Mouse (Mus musculus) ES-CJ7 (cell line): Measurements from ENCODE around the gene Gnb2.

Source experiments
- DNase-seq: peaks from one replicate; pipeline ENCODE4 v3.0.0; 2011; ENCODE audit warnings: low read depth, low spot score

Gene Gnb2

DNA sequence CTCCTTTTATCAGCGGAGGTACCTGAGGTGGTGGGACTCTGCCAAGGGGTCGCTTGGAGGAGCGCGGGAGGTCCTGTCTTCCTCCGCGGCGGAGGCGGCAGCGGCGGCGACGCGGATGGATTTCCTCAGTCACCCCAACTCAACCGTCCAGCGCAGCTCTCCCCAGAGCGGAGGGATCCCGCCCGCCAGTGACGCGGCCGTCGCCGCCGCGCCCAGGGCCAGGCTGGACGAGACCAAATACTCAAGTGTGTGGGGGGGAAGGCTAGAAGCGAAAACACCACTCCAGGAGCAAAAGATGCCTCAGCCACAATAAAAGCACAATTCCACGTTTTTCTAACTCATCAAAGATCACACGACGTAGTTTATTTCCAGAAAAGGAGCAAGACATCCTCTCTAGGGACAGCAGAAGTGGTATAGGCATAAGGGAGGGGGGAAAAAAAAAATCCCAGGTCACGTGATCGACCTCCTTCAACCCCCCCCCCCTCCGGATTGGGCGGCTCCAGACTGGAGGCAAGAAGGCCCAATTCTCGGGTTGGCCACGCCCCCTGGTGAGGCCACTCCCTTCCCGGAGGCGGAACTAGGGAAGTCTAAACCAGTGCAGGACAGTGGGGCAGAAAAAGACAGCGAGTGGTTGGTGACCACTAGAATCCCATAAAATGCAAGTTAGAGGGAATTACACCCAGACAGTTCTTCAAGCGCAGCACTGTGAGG is at the start of gene Gnb2, which contains the start of gene Epo:
Gene Gnb2, minus strand, starts transcription at position 394 of the 711 bp plus-strand sequence.
Gene Epo, minus strand, starts transcription at position 126 of the 711 bp plus-strand sequence.
- DNase-seq = peak; percentile 98

DNA sequence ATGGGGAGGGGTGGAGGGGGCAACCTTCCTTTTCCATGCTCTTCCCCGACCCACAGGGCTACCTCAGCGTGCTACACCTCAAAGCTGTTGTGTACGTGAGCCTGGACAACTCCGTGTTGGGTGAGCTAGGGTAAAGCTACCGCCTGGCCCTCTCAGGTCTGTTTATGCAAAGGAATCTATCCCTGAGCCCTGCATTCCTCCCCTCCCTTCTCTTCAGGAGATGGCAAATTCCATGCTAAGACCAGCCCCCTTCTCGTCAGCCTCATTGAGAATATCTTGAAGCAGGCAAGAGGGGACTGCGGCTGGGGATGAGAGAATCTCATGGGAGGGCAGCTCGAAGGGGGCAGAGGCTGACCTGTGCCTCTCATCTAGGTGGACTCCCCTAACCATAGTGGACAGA is 49.4 kb upstream of the Gnb2 start:
- DNase-seq = no peak

DNA sequence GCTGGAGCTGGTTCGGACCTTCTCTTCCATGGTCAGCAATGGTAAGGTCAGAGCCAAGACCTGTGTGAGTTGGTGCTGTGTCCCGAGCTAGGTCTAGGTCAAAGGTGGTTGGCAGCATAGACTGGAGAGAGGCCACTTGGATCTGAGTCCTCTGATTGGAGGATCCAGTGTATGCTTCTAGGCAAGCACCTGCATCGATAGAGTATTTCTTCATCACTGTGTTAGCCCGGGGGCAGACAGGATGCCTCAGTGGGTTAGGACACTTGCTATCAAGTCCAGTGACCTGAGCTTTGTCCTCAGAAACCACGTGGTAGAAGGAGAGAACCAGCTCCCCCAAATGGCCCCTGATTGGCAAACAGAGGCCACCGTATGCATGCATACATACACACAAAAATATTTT is 46.9 kb upstream of the Gnb2 start:
- no peak for DNase-seq

DNA sequence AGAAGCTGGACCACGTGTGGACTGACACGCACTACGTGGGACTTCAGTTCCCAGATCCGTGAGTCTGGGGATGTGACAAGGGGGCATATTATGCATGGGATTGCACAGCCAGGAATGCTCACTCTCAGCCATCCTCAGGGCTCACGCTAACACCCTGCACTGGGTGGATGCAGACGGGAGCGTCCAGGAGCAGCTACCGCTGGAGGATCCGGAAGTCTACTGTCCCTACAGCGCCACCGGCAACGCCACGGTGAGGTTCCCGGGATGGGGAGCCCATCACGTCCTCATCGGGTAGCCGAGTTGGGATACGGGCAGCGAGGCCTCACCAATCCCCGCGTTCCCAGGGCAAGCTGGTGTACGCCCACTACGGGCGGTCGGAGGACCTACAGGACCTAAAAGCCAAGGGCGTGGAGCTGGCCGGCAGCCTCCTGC is 41.2 kb upstream of the Gnb2 start:
- DNase-seq = no peak

DNA sequence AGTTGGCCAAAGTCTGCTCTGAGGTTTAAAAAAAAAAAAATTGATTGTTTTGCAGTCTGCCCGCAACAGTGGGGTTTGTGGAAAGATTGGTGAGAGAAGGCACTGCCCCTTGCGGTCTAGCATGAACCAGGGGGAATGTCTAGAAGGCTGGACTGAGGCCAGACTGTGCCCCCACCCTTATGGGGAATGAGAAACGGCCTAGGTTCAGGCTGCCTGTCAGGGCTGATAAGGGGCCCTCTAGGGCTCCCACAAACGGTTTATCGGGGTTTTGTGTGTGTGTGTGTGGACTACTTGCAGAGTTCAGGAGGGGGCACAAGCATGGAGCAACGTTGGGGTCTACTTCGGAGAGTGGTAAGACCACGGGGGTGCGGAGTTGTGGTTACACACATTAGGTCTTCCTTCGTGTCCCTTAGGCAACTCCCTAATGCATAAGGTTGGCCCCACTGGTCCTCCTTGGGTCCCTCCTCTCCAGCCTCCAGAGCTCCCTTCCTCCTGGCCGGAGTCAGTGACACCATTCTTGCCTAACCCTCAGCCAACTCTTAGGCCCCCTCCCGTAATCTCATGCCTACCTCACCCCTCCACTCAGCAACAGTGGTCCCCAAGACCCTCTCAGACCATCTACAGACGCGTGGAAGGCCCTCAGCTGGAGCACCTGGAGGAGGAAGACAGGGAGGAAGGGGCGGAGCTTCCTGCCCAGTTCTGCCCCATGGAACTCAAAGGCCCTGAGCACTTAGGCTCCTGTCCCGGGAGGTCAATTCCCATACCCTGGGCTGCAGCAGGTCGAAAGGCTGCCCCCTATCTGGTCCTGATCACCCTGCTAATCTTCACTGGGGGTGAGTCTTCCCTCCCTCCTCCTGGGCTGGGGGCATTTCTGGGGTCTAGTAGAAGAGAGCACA is 37.6 kb upstream of the Gnb2 start:
- no peak for DNase-seq

- no peak for DNase-seq
These were observed 36.9 kb upstream of the Gnb2 start for GRCm38 (mm10) chr5:137570181-137570580.

DNA sequence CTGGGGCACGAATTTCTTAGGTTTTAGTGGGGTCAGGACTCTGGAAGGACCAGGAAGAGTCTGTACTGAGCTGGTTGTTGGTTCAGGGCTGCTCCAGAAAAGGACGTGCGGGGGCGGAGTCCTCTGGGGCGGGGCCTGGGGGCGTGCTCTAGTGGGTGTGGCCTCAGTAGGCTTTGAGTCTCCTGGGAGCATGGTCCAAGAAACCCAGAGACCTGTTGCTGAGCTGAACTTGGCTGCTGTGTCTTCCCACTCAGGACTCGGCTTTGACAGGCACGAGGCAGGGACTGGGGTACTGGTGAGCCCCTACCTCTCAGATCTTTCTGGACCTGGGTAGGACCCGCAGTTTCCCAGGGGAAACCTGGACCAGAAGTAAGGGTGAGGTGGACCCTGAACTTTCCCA is 36.4 kb upstream of the Gnb2 start, which contains the start of gene Tfr2:
Gene Tfr2, plus strand, starts transcription at position 176 of the 400 bp plus-strand sequence.
- DNase-seq = peak; percentile 79

DNA sequence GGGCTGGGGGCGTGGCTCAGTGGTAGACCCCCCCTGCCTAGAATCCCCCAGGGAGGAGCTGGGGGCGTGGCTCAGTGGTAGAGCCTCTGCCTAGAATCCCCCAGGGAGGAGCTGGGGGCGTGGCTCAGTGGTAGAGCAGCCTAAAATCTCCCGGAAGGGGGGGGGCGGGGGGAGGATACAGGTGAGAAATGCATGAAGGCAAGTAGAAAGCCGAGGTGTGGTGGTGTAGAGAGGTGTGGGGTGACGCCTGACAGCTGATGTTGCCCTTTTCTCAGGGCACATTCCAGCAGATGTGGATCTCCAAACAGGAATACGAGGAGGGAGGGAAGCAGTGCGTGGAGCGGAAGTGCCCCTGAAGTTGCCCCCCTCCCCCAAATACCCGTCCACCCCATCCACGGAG is 35.7 kb upstream of the Gnb2 start:
- no peak for DNase-seq

GRCm38 (mm10) chr5:137568223-137568798 is 35.0 kb upstream of the Gnb2 start:
- peak; percentile 64 for DNase-seq

DNA sequence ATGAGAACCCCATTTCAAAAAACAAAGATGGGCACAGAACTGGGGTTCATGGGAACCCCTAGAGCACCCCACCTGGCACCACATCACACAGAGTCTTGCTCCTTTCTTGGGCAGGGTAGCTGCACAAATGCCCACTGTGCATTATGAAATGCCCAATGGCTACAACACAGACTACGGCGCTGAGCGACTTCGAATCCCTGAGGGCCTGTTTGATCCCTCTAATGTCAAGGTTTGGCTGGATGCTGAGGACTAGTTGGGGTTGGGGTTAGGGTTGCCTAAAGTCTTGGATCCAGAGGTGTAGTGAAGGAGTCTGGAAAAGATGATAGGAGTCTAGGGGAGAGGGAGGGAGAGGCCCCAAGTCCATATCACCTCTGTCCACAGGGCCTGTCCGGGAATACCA is 33.1 kb upstream of the Gnb2 start:
- DNase-seq = no peak

DNA sequence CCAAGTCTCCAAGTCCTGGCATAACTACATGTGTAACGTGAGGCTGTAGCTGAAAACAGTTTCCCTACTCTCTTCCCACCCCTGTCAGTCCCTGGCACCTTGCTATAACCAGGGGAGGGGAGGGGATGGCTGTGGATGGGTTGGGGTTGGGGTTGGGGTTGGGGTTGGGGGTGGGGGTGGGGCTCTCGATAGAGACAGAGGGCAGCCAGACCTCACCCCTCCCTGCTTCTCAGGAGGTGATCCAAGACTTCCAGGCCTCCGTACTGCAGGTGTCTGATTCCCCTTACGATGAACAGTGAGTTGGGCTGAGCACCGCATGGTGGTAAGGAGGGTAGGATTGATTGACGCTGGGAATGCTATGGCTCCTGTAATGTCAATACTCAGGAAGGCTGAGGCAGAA is 32.4 kb upstream of the Gnb2 start:
- no peak for DNase-seq

DNA sequence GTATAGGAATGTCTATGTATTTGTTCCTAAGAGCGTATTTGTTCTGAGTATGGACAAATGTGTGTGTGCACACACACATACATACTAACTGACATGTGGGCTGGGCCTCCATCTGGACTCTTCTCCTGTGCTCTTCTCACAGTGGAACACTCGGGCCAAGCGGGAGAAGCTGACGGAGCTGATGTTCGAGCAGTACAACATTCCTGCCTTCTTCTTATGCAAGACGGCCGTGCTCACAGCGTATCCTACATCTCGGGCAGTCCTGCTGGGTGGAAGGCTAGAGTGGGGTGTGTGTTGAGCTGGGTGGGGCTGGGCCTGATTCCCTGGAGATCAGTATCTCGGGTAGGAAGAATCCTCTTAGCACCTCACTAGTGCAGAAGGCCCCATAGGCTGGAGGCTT is 29.7 kb upstream of the Gnb2 start:
- DNase-seq = peak; percentile 39

GRCm38 (mm10) chr5:137561556-137561955 is 28.2 kb upstream of the Gnb2 start:
- no peak for DNase-seq

GRCm38 (mm10) chr5:137553898-137554297 is 20.6 kb upstream of the Gnb2 start:
- no peak for DNase-seq

DNA sequence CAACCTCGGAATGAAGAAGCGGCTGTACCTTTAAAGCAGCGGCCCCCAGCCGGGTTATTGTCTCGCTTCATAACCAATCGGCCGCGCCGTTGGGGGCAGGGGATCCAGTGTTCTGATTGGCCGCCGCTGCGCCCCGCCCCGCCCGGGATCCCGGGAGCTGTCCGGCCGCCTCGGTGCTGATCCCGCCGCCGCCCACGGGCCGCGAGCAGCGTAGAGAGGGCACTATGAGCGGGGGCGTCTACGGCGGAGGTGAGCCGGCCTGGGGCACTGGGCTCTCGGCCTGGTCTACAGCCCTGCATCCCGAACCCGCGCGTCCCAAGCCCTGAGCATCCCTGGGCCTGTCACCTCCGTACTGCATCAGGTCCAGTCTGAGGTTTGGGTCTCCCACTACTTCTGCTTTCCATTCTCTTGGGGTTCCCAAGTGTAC is 20.1 kb upstream of the Gnb2 start, which contains the start of gene Actl6b:
Gene Actl6b, plus strand, starts transcription at position 107 of the 427 bp plus-strand sequence.
- DNase-seq = peak; percentile 85

- no peak for DNase-seq
These were observed 19.7 kb upstream of the Gnb2 start for GRCm38 (mm10) chr5:137553000-137553399.

- peak; percentile 57 for DNase-seq
These were observed 17.8 kb upstream of the Gnb2 start for GRCm38 (mm10) chr5:137551119-137551518.

DNA sequence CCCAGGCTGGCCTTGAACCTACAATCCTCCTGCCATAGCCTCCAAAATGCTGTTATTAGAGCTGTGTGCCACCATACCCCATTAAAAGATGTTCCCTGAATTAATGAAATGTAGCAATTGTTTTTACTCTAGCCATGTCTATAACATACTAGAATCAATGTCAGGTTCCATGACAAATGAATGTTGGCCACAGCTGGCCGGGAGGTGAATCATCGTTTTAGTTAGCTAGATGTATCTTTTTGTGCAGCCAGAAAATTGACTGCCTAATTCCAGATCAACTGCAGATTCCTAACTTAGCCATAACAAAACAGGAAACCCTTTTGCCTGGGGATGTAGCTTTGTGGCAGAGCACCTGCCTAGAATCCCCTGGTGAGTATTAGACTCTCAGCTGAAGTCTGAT is 16.5 kb upstream of the Gnb2 start:
- no peak for DNase-seq

- DNase-seq = no peak
These were observed 12.3 kb upstream of the Gnb2 start for GRCm38 (mm10) chr5:137545596-137545995.

GRCm38 (mm10) chr5:137544926-137545325 is 11.6 kb upstream of the Gnb2 start:
- DNase-seq = no peak

- DNase-seq = no peak
These were observed 8.6 kb upstream of the Gnb2 start for GRCm38 (mm10) chr5:137541768-137542540.
